Mouse (Mus musculus): ENCODE data around the gene Hnrnpdl.

- TF ChIP-seq CTCF (IDR thresholded peaks at IDR 0.05; ENCODE audit: low read depth, low read length) = no peak; the same call in 1 of the 2 replicates
- no peak for TF ChIP-seq POLR2A (IDR thresholded peaks at IDR 0.05; ENCODE audit: borderline replicate concordance, low read depth, low read length)
Observed at GRCm38 (mm10) chr5:100037965-100038713, 1.3 kb downstream of the Hnrnpdl start.
